Mouse (Mus musculus): ENCODE data around the gene Ddah1.

DNA sequence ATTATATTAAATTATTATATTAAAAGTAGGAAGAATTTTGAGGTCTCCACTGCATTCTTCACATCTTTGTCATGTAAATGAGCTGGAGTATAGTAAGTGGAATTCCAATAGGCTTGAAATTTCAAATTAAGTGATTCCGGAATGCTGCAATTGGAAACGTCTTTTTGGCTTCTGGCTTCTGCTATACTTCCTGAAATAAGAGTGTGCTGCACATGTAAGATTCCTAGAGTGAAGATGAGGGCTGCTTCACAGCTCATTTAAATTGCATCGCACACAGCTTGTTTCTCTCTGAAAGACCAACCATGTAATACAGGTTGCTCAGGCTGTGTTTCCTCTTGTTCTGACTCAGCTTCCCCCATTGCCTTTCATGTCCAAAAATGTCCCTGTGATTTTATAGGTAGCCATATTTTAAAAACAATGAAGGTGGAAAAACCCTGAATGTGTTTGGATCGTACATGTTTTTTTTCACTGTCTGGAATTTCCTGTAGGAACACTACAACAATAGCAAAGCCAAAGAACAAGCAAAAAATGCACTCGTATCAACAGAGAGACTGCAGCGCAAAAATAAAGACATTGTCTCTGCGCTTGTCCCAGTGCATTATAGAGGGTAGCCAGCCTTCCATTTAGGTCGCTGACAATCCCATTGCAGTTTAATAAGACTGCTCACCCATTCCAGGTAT lies 105.7 kb downstream of the Ddah1 start:
- TF ChIP-seq POLR2A (IDR thresholded peaks at IDR 0.05; ENCODE audit: extremely low read depth, insufficient read depth, low read length) (no peak), CTCF (IDR thresholded peaks at IDR 0.05; ENCODE audit: extremely low read depth, insufficient read depth, low read length) (no peak)
